8 mouse cellular contexts compared by ENCODE assay signal in the genomic region with DNA sequence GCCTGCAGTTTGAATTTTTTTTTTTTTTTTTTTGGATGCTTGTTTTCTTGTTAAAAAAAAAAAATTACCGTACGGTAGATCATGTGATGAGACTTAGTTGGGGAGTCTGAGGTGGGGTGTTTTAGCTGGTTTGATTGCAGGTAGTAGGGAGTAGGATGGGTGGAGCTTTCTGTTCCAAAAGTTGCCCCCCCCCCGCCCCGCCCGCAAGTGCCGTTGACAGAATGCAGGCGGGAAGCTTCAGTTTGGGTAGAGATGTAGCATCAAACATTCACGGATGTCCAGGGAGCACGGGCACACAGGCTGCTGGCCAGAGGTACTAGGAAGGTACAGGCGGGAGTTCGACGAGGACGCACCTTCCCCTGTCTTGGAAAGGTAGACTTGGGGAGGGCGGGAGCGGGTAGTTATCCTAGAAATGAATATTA. TPM values are rescaled to one million over a fixed set of nuclear protein-coding genes. Genes with fewer than 3 reads are reported as not detected.
DNase-seq lines count a peak whose midpoint lies in the region; ATAC-seq and TF ChIP-seq lines count a peak whose summit lies in the region.

No protein-coding gene starts in this region.

- no peaks in the 10 kb centered on the region for H3K9me3 ChIP-seq in ES-Bruce4 (replicated peaks; ENCODE audit: control insufficient read depth, insufficient read depth, low read length, poor library complexity, severe bottlenecking)
- H3K9me3 ChIP-seq in hindbrain, postnatal 0 days (ENCODE audit: low read length) = no peaks in the 10 kb centered on the region
- no peaks in the 10 kb centered on the region for H3K9me3 ChIP-seq in liver, embryonic 13.5 days (replicated peaks)
- no peaks in the 10 kb centered on the region for H3K9me3 ChIP-seq in neural tube, embryonic 14.5 days (ENCODE audit: control insufficient read depth, low read length)

- no peaks in the 10 kb centered on the region for H3K27me3 ChIP-seq in ES-Bruce4 (ENCODE audit: control insufficient read depth, insufficient read depth, low read length, poor library complexity, severe bottlenecking)
- no peaks in the 10 kb centered on the region for H3K27me3 ChIP-seq in hindbrain, postnatal 0 days (ENCODE audit: insufficient read depth, low read length)
- H3K27me3 ChIP-seq in liver, embryonic 13.5 days = no peaks in the 10 kb centered on the region
- no peaks in the 10 kb centered on the region for H3K27me3 ChIP-seq in neural tube, embryonic 14.5 days (ENCODE audit: control insufficient read depth, insufficient read depth, low read length)

- TF ChIP-seq CTCF in ES-Bruce4 (IDR thresholded peaks at IDR 0.05; ENCODE audit: low read depth, low read length) = no peak
- TF ChIP-seq CTCF in hindbrain, postnatal 0 days (IDR thresholded peaks at IDR 0.05; ENCODE audit: low read depth) = no peak

- under 1% methylated on average over 15 of the region's 15 CpGs for WGBS in hindbrain, postnatal 0 days
- WGBS in liver, embryonic 13.5 days (ENCODE audit: insufficient replicate concordance) = 0% methylated on average over 15 of the region's 15 CpGs
- 1% methylated on average over 15 of the region's 15 CpGs for WGBS in neural tube, embryonic 14.5 days

- 0 out of 2 replicates have a peak, but pooled peaks cover 4% of the 10 kb centered on the region for H3K36me3 ChIP-seq in ES-Bruce4 (ENCODE audit: control insufficient read depth, insufficient read depth, low read length, poor library complexity, severe bottlenecking)
- H3K36me3 ChIP-seq in hindbrain, postnatal 0 days (ENCODE audit: insufficient read depth, low read length) = no peaks in the 10 kb centered on the region
- H3K36me3 ChIP-seq in liver, embryonic 13.5 days = peaks cover 23% of the 10 kb centered on the region
- no peaks in the 10 kb centered on the region for H3K36me3 ChIP-seq in neural tube, embryonic 14.5 days (ENCODE audit: control insufficient read depth, insufficient read depth, low read length)

- DNase-seq in adipocyte (ENCODE audit: low spot score) = peak; percentile 46
- DNase-seq in hindbrain, postnatal 0 days (ENCODE audit: low spot score) = peak; percentile 38
- DNase-seq in liver, embryonic 13.5 days = peak; percentile 42
- DNase-seq in layer of hippocampus, adult 8-10 months (ENCODE audit: low spot score in 2 of 2) = no peak
- no peak for DNase-seq in layer of hippocampus, postnatal 25 days (ENCODE audit: extremely low spot score in 1 of 2, low spot score in 1 of 2)

- TF ChIP-seq EP300 in ES-Bruce4 (IDR thresholded peaks at IDR 0.05; ENCODE audit: insufficient read depth, low read depth, low read length) = no peak

- H3K27ac ChIP-seq in ES-Bruce4 (ENCODE audit: insufficient read depth, low read length) = 0 out of 2 replicates have a peak overlapping the region, but pooled peaks have one; percentile 1
- H3K27ac ChIP-seq in hindbrain, postnatal 0 days = peak overlapping the region; percentile 89; the same call in 1 of the 2 replicates
- peak overlapping the region; percentile 100 for H3K27ac ChIP-seq in liver, embryonic 13.5 days
- H3K27ac ChIP-seq in neural tube, embryonic 14.5 days (ENCODE audit: low read depth, low read length) = peak overlapping the region; percentile 84; the same call in 1 of the 2 replicates

- peak; percentile 39 for ATAC-seq in erythroid progenitor cell, adult 5-6 weeks (replicated peaks; ENCODE audit: low FRiP score, poor library complexity, severe bottlenecking)
- ATAC-seq in hindbrain, postnatal 0 days = peak; percentile 49
- ATAC-seq in liver, embryonic 13.5 days (ENCODE audit: low read depth) = peak; percentile 52
- ATAC-seq in neural tube, embryonic 14.5 days (ENCODE audit: low read depth) = peak; percentile 26

- TF ChIP-seq POLR2A in ES-Bruce4 (IDR thresholded peaks at IDR 0.05; ENCODE audit: insufficient read depth, low read length) = no peak

- H3K9ac ChIP-seq in ES-Bruce4 (ENCODE audit: low read depth, poor library complexity, severe bottlenecking) = peak overlapping the region; percentile 90
- peak overlapping the region; percentile 85 for H3K9ac ChIP-seq in hindbrain, postnatal 0 days (replicated peaks; ENCODE audit: low read length)
- H3K9ac ChIP-seq in liver, embryonic 13.5 days = peak overlapping the region; percentile 94
- peak overlapping the region; percentile 65 for H3K9ac ChIP-seq in neural tube, embryonic 14.5 days (replicated peaks; ENCODE audit: low read depth, low read length)

- no peaks in the 10 kb centered on the region for H3K4me1 ChIP-seq in ES-Bruce4 (ENCODE audit: control insufficient read depth, insufficient read depth, low read length)
- peaks cover 8% of the 10 kb centered on the region; the same call in 1 of the 2 replicates for H3K4me1 ChIP-seq in hindbrain, postnatal 0 days (ENCODE audit: insufficient read depth, low read length)
- H3K4me1 ChIP-seq in liver, embryonic 13.5 days (replicated peaks) = peaks cover 55% of the 10 kb centered on the region
- peaks cover 8% of the 10 kb centered on the region for H3K4me1 ChIP-seq in neural tube, embryonic 14.5 days (ENCODE audit: control insufficient read depth, insufficient read depth, low read length)

- peak overlapping the region; percentile 76 for H3K4me3 ChIP-seq in ES-Bruce4 (ENCODE audit: low read depth, low read length)
- H3K4me3 ChIP-seq in hindbrain, postnatal 0 days (ENCODE audit: low read length) = peak overlapping the region; percentile 59
- peak overlapping the region; percentile 77 for H3K4me3 ChIP-seq in liver, embryonic 13.5 days (replicated peaks)
- peak overlapping the region; percentile 60 for H3K4me3 ChIP-seq in neural tube, embryonic 14.5 days (ENCODE audit: low read depth, low read length)

- H3K4me2 ChIP-seq in hindbrain, postnatal 0 days (ENCODE audit: low read depth, low read length) = peak overlapping the region; percentile 78
- H3K4me2 ChIP-seq in liver, embryonic 13.5 days = peak overlapping the region; percentile 96
- H3K4me2 ChIP-seq in neural tube, embryonic 14.5 days (ENCODE audit: low read depth, low read length) = peak overlapping the region; percentile 89

RNA-seq across cellular contexts. Expression of gene Cdkn1b, which starts 8.7 kb away (rescaled TPM):
- 37.2 and 38.4 TPM in 2 replicates for polyA plus RNA-seq in ES-Bruce4 (2011; ENCODE audit: insufficient read depth, insufficient read length, low read depth, missing spikeins)
- total RNA-seq in erythroid progenitor cell, adult 5-6 weeks (2015; ENCODE audit: low replicate concordance) = 62.7 and 90.5 TPM in 2 replicates
- 107 and 117 TPM in 2 replicates for total RNA-seq in erythroid progenitor cell, adult 5-6 weeks (2017; ENCODE audit: low replicate concordance)
- 33.2 and 44.7 TPM in 2 replicates for total RNA-seq in hindbrain, postnatal 0 days (2014; rRNA removed)
- 26.3 and 30.2 TPM in 2 replicates for polyA plus RNA-seq in hindbrain, postnatal 0 days (2015; fragmentation: Nextera tagmentation; extraction: Ambion mirVana)
- polyA plus RNA-seq in liver, embryonic 13.5 days (2015; fragmentation: Nextera tagmentation; extraction: Ambion mirVana) = 13.0 and 14.2 TPM in 2 replicates
- polyA plus RNA-seq in neural tube, embryonic 14.5 days (2014; fragmentation: Nextera tagmentation; extraction: Ambion mirVana) = 16.7 and 17.5 TPM in 2 replicates
- 10 to 100 TPM; 35.4 to 46.5 (median 40.5) TPM for total RNA-seq in layer of hippocampus, adult 8-10 months (2022)
- 10 to 100 TPM; 51.3 to 51.5 TPM for total RNA-seq in layer of hippocampus, postnatal 25 days (2021)

RNA-seq across cellular contexts. Expression of gene Gpr19, which starts 30.5 kb away (rescaled TPM):
- 26.3 and 26.8 TPM in 2 replicates for polyA plus RNA-seq in ES-Bruce4 (2011; ENCODE audit: insufficient read depth, insufficient read length, low read depth, missing spikeins)
- 17.3 and 19.7 TPM in 2 replicates for total RNA-seq in erythroid progenitor cell, adult 5-6 weeks (2015; ENCODE audit: low replicate concordance)
- total RNA-seq in erythroid progenitor cell, adult 5-6 weeks (2017; ENCODE audit: low replicate concordance) = 7.2 and 11.9 TPM in 2 replicates
- total RNA-seq in hindbrain, postnatal 0 days (2014; rRNA removed) = 33.2 and 43.7 TPM in 2 replicates
- polyA plus RNA-seq in hindbrain, postnatal 0 days (2015; fragmentation: Nextera tagmentation; extraction: Ambion mirVana) = 33.7 and 33.9 TPM in 2 replicates
- 5.3 and 6.0 TPM in 2 replicates for polyA plus RNA-seq in liver, embryonic 13.5 days (2015; fragmentation: Nextera tagmentation; extraction: Ambion mirVana)
- 35.9 and 37.3 TPM in 2 replicates for polyA plus RNA-seq in neural tube, embryonic 14.5 days (2014; fragmentation: Nextera tagmentation; extraction: Ambion mirVana)
- total RNA-seq in layer of hippocampus, adult 8-10 months (2022) = 10 to 100 TPM; 25.3 to 28.9 (median 27.3) TPM
- total RNA-seq in layer of hippocampus, postnatal 25 days (2021) = 10 to 100 TPM; 25.2 to 28.3 TPM

RNA-seq across cellular contexts. Expression of gene Apold1, which starts 52.6 kb away (rescaled TPM):
- 0.39 and 0.49 TPM in 2 replicates for polyA plus RNA-seq in ES-Bruce4 (2011; ENCODE audit: insufficient read depth, insufficient read length, low read depth, missing spikeins)
- total RNA-seq in erythroid progenitor cell, adult 5-6 weeks (2015; ENCODE audit: low replicate concordance) = 8.8 and 11.5 TPM in 2 replicates
- 16.0 and 17.9 TPM in 2 replicates for total RNA-seq in erythroid progenitor cell, adult 5-6 weeks (2017; ENCODE audit: low replicate concordance)
- 6.3 and 7.0 TPM in 2 replicates for total RNA-seq in hindbrain, postnatal 0 days (2014; rRNA removed)
- 4.2 and 4.8 TPM in 2 replicates for polyA plus RNA-seq in hindbrain, postnatal 0 days (2015; fragmentation: Nextera tagmentation; extraction: Ambion mirVana)
- polyA plus RNA-seq in liver, embryonic 13.5 days (2015; fragmentation: Nextera tagmentation; extraction: Ambion mirVana) = 2.1 and 2.2 TPM in 2 replicates
- polyA plus RNA-seq in neural tube, embryonic 14.5 days (2014; fragmentation: Nextera tagmentation; extraction: Ambion mirVana) = 3.8 TPM in 2 replicates
- total RNA-seq in layer of hippocampus, adult 8-10 months (2022) = 1 to 10 TPM; 2.5 to 3.2 (median 3.1) TPM
- total RNA-seq in layer of hippocampus, postnatal 25 days (2021) = 1 to 10 TPM; 2.5 to 2.8 TPM

Comparison
In these comparisons a context has a peak if more than half of its experiments do, and no peak if none do; other contexts are left out.
1. H3K27ac ChIP-seq: peak in every context shown above with its lines; median percentile 100 in liver, embryonic 13.5 days; 89 in hindbrain, postnatal 0 days; 84 in neural tube, embryonic 14.5 days; 1 in ES-Bruce4.
2. DNase-seq: peak in adipocyte (single experiment), hindbrain, postnatal 0 days (single experiment) and liver, embryonic 13.5 days (single experiment); none in layer of hippocampus, adult 8-10 months (0 of 2) and layer of hippocampus, postnatal 25 days (0 of 2).
3. Peak in every context shown above with its lines, with median percentiles within 50 percentile points of each other: H3K4me3 ChIP-seq, H3K9ac ChIP-seq, ATAC-seq and H3K4me2 ChIP-seq.